Mouse (Mus musculus) fat pad, adult 2 months (tissue): ENCODE results near the gene Gucd1.

Experiments
- DNase-seq: peaks from one replicate; pipeline ENCODE4 v3.0.0-alpha.2; 2011; ENCODE audit warnings: low read depth, low spot score; ENCODE audit errors: extremely low read depth

Gucd1 gene

DNA sequence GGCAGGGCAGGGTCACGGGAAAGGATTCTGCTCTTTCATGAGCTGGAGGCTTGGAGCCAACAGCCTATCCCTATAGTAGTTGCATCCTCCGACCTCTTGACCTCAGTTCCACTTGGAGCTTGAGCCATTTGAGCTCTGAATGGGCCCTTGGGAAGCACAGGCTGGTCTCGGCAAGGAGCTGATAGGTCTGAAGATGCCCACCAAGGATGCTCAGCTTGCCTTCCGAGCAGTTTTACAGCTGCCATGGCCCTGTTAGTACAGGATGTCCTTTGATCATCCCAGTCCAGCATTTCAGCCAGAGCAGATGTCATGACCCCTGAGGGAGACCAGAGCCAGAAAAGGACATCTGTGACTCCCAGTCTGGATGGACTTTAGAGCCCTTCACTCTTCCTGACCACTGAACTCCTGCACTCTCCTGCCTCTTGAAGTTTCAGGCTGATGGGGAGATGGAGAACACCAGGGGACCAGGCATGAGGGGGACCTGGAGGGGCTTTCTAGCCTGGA is 189.5 kb downstream of the Gucd1 start:
- DNase-seq = no peak

GRCm38 (mm10) chr10:75327081-75327480 is 190.7 kb downstream of the Gucd1 start:
- no peak for DNase-seq

GRCm38 (mm10) chr10:75326553-75326952 is 191.2 kb downstream of the Gucd1 start:
- DNase-seq = no peak

GRCm38 (mm10) chr10:75325821-75326220 is 192.0 kb downstream of the Gucd1 start:
- no peak for DNase-seq

GRCm38 (mm10) chr10:75324391-75324790 is 193.4 kb downstream of the Gucd1 start:
- DNase-seq = no peak

GRCm38 (mm10) chr10:75323986-75324385 is 193.8 kb downstream of the Gucd1 start:
- DNase-seq = no peak

DNA sequence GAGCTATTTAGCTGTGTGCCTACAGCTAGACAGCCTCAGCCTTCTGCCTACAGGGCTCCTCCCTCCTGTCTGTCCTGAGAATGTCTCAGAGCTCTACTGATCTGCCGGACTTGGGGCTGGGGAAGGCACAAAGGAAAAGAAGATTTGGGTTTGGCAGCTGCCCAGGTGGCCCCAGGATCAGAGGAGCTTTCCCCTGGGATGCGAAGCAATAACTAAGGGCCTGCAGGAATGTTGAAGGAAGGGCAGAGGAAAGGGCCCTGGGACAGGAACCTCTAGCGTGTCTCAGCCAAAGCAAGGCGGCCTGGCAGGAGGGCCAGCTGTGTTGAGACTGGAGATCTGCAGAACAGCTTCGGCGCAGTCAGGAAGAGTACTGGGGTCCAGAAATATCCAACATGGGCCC is 194.8 kb downstream of the Gucd1 start:
- DNase-seq = no peak

GRCm38 (mm10) chr10:75320321-75320720 is 197.5 kb downstream of the Gucd1 start:
- no peak for DNase-seq

GRCm38 (mm10) chr10:75318206-75318605 is 199.6 kb downstream of the Gucd1 start:
- DNase-seq = no peak

GRCm38 (mm10) chr10:75316908-75317761 is 200.6 kb downstream of the Gucd1 start:
- no peak for DNase-seq

DNA sequence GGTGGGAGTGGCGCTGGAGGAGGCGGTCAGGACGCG is 201.1 kb downstream of the Gucd1 start, which contains the start of gene Adora2a:
TSS of gene Adora2a (plus strand) at position 6 of the 36 bp plus-strand sequence.
- DNase-seq = no peak

- DNase-seq = no peak
Observed at GRCm38 (mm10) chr10:75316472-75316871, 201.3 kb downstream of the Gucd1 start.

DNA sequence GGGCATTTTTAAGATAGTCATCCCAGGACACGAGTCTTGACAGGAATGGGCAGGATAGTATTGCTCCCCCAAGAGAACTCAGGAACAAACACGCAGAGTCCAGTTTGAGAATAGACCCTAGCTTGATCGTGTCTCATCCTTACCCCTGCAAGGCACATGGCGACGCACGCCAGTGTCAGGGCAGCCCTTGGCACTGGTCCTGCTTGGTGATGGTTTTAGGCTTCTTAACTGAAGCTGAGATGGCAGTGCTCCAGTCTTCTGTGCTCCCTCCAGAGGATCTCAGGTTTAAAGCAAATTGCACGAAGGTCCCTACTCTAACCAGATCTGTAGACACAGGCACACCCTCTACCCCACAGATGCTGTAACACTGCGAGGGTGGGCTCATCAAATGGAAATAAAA is 202.0 kb downstream of the Gucd1 start:
- DNase-seq = no peak

DNA sequence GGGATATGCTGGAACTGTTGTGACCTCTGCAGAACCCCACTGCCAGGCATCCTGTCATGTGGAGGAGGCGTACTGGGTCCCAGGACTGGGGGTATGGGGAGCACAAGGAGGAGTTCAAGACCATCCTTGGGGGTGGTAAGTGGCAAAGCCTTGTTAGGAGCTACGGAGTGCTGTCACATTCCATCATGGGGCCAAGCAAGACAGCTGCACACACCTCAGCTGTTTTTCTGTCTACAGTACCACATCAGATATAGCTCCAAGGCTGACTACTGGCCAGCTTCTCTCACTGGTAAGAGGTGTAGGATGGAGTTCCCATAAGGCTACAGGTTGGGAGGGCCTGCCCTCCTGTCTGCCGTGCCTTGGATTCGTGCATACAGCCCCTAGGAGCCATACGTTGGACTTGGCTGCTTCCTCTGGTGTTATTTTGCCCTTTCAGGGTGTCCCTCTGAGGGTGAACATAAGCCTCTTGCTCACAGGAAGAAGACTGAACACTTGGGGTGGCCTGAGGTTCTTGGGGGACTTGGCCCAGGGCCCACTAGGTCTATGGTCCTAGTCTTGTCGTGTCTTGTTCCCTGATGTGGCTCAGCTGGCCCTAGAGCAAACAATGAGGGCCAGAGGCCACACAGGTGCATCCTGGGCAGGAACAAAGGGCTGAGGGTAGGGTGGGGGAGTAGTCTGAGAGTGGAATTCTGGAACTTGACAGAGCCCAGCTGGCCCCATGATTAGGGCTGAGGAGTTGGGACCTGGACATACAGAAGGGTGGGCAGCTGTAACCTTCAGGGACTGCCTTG is 203.4 kb downstream of the Gucd1 start:
- no peak for DNase-seq

DNA sequence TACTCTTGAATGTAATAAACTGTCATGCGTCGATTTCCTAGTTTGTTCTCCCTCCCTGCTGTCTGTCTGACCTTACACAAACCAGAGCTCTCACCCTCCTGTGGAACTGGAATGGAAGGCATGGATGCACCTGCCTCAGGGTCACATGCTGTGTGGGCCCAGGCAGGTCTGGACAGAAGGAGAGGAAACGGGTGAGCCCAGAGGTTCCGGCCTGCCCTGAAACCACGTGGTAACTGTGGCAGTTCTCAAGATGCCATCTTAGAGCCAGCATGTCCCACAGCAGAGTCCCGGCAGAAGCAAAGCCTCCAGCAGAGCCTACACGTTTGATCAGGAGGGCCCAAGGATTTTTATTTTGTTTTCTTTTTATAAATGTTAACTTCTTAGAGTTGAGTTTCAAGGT is 205.4 kb downstream of the Gucd1 start:
- DNase-seq = no peak

- DNase-seq = no peak
Observed at GRCm38 (mm10) chr10:75307130-75307529, 210.6 kb downstream of the Gucd1 start.

GRCm38 (mm10) chr10:75304413-75304812 is 213.4 kb downstream of the Gucd1 start:
- no peak for DNase-seq

DNA sequence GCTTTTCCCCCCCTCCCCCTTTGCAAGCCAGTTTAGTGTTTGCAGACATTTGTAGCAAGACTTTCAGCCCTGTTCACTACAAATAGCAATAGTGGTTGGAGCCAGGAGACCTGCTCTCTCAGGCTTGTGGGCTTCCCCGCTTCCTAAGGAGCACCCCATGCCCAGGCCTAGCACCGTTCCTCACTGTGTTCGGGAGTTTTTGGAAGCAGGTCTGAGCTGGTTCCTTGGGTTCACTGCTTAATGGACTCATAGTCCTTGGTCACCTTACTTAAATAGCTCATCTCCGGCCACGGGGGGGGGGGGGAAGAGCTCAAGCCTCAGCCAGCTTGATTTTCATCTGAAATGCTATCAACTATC is 213.7 kb downstream of the Gucd1 start:
- DNase-seq = no peak

GRCm38 (mm10) chr10:75303324-75304048 is 214.3 kb downstream of the Gucd1 start:
- no peak for DNase-seq

GRCm38 (mm10) chr10:75302536-75302935 is 215.2 kb downstream of the Gucd1 start:
- no peak for DNase-seq

GRCm38 (mm10) chr10:75301937-75302336 is 215.8 kb downstream of the Gucd1 start:
- DNase-seq = no peak

DNA sequence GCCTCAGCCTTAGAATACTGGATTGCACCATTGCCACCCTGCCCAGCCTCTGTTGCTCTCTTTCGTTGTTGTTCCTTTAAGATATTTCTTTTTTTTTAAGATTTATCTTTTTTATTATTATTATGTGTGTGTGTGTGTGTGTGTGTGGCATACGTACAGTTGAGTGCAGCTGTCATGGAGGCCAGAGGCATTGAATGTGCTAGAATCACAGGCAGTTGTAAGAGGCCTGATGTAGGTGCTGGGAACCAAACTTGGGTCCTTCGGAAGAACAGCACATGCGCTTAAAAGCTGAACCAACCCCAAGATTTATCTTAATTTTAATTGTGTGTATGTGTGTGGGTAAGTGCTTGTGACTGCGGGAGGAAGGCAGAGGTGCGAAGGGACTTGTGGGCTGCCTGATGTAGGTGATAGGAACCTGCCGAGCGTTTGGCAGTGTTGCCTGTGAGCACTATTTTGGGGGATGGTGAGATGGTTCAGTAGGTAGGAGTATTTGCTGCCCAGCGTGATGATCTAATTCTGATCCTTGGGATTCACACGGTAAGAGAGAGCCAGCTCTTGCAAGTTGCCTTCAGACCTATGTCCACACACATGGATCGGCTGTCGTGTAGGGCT is 216.5 kb downstream of the Gucd1 start:
- DNase-seq = no peak
